Mouse (Mus musculus): ENCODE data around the gene Kpna6. TPM values are rescaled to one million over a fixed set of nuclear protein-coding genes. Genes with fewer than 3 reads are reported as not detected.
"Not testable (repeated sequence)": the region's sequence is repeated elsewhere in the genome, so short reads cannot be mapped to it uniquely, and the experiment has no call there.

Gene Kpna6
- total RNA-seq (2021) = 10 to 100 TPM; 88.8 to 97.9 TPM
- long read RNA-seq, experiment 1, full-length matches to known transcripts = 5 of 13 reads
- long read RNA-seq, experiment 1, partial matches to known transcripts = 0 of 13 reads
- long read RNA-seq, experiment 1, other reads (novel, unspliced or antisense) = 8 of 13 reads
- long read RNA-seq, experiment 2, full-length matches to known transcripts = 6 of 10 reads
- long read RNA-seq, experiment 2, partial matches to known transcripts = 0 of 10 reads
- long read RNA-seq, experiment 2, other reads (novel, unspliced or antisense) = 4 of 10 reads

GRCm38 (mm10) chr4:129672083-129672877 is at the start of gene Kpna6:
Kpna6 (minus strand) TSS chr4:129672767.
- peak; percentile 92 to 93 for DNase-seq

- DNase-seq = no peak
These were observed 43.7 kb upstream of the Kpna6 start for GRCm38 (mm10) chr4:129716310-129716709.

GRCm38 (mm10) chr4:129709486-129710129 is 37.0 kb upstream of the Kpna6 start:
- DNase-seq = no peak

GRCm38 (mm10) chr4:129706750-129707149 is 34.2 kb upstream of the Kpna6 start:
- DNase-seq = no peak

- DNase-seq = peak; percentile 28 to 30
These were observed 29.9 kb upstream of the Kpna6 start for GRCm38 (mm10) chr4:129702454-129702853.

- peak; percentile 84 to 89 for DNase-seq
These were observed 29.2 kb upstream of the Kpna6 start for GRCm38 (mm10) chr4:129701503-129702377.

GRCm38 (mm10) chr4:129700661-129701060 is 28.1 kb upstream of the Kpna6 start:
- DNase-seq = not testable (repeated sequence)

- no peak for DNase-seq
These were observed 27.6 kb upstream of the Kpna6 start for GRCm38 (mm10) chr4:129700216-129700615.

GRCm38 (mm10) chr4:129697191-129697590 is 24.6 kb upstream of the Kpna6 start:
- DNase-seq = no peak

- peak; percentile 94 to 96 for DNase-seq
These were observed 23.8 kb upstream of the Kpna6 start, which contains the start of gene Tmem39b for GRCm38 (mm10) chr4:129696158-129696985. Tmem39b (minus strand) TSS chr4:129696838.

- no peak for DNase-seq
These were observed 23.2 kb upstream of the Kpna6 start for GRCm38 (mm10) chr4:129695815-129696157.

GRCm38 (mm10) chr4:129684531-129684930 is 12.0 kb upstream of the Kpna6 start:
- no peak for DNase-seq

GRCm38 (mm10) chr4:129683901-129684493 is 11.4 kb upstream of the Kpna6 start:
- DNase-seq = no peak

- DNase-seq = no peak
These were observed 9.3 kb upstream of the Kpna6 start for GRCm38 (mm10) chr4:129681837-129682236.

GRCm38 (mm10) chr4:129672878-129673449 is 397 bp upstream of the Kpna6 start:
- DNase-seq = no peak

GRCm38 (mm10) chr4:129671491-129672082 is 980 bp downstream of the Kpna6 start:
- DNase-seq = peak; percentile 50 to 69

- DNase-seq = no peak
These were observed 10.2 kb downstream of the Kpna6 start for GRCm38 (mm10) chr4:129662255-129662813.

GRCm38 (mm10) chr4:129661584-129661983 is 11.0 kb downstream of the Kpna6 start:
- DNase-seq = no peak

GRCm38 (mm10) chr4:129654770-129655169 is 17.8 kb downstream of the Kpna6 start:
- DNase-seq = no peak

All from adrenal gland, postnatal 36 days (tissue).